Mouse (Mus musculus) forebrain, embryonic 11.5 days (tissue): Measurements from ENCODE around the gene Nucks1. TPM values are rescaled to one million over a fixed set of nuclear protein-coding genes. Genes with fewer than 3 reads are reported as not detected.
"Not testable (repeated sequence)": the region's sequence is repeated elsewhere in the genome, so short reads cannot be mapped to it uniquely, and the experiment has no call there.

Experiments
- ATAC-seq: fragments of 200-750 bp; cut with Nextera tagmentation; replicated peaks from 2 replicates; pipeline ENCODE4 v1.8.0; 2017; ENCODE audit warnings: moderate TSS enrichment; ENCODE audit not compliant: low FRiP score
- DNase-seq: peaks from one replicate; pipeline ENCODE4 v3.0.0-alpha.2; 2017; ENCODE audit warnings: low spot score
- H3K27ac ChIP-seq: fragments of 300-500 bp; sonication (generic); 2 replicates; pipeline ENCODE4 v1.5.1; 2014; ENCODE audit warnings: low read depth, low read length
- H3K27me3 ChIP-seq: fragments of 300-500 bp; sonication (generic); 2 replicates; pipeline ENCODE4 v1.6.1; 2014; ENCODE audit warnings: mild to moderate bottlenecking, low read length, mixed read lengths; ENCODE audit not compliant: control insufficient read depth, insufficient read depth
- H3K36me3 ChIP-seq: fragments of 300-500 bp; sonication (generic); 2 replicates; pipeline ENCODE4 v1.6.1; 2014; ENCODE audit warnings: mild to moderate bottlenecking, low read length, moderate library complexity, mixed read lengths; ENCODE audit not compliant: control insufficient read depth, insufficient read depth
- H3K4me1 ChIP-seq: fragments of 300-500 bp; sonication (generic); replicated peaks from 2 replicates; pipeline ENCODE4 v1.6.1; 2014; ENCODE audit warnings: low read length, mixed read lengths; ENCODE audit not compliant: control insufficient read depth, insufficient read depth
- H3K4me2 ChIP-seq: fragments of 300-500 bp; sonication (generic); 2 replicates; pipeline ENCODE4 v1.6.1; 2014; ENCODE audit warnings: low read depth, mild to moderate bottlenecking, low read length, moderate library complexity, mixed read lengths; ENCODE audit not compliant: severe bottlenecking
- H3K4me3 ChIP-seq: fragments of 300-500 bp; sonication (generic); 2 replicates; pipeline ENCODE4 v1.5.1; 2014; ENCODE audit warnings: low read depth, low read length
- H3K9ac ChIP-seq: fragments of 300-500 bp; sonication (generic); 2 replicates; pipeline ENCODE4 v1.6.1; 2014; ENCODE audit warnings: low read length
- H3K9me3 ChIP-seq: fragments of 300-500 bp; sonication (generic); 2 replicates; pipeline ENCODE4 v1.6.1; 2016; ENCODE audit warnings: low read length, mixed read lengths; ENCODE audit not compliant: control insufficient read depth
- WGBS: fragments of 180-500 bp; shearing (Covaris S2); extraction: QIAGEN DNeasy Blood & Tissue Kit; methylation state at CpG from one replicate; pipeline ENCODE4 v1.1.7; 2014; 5-methylcytosine and 5-hydroxymethylcytosine counted together
- polyA plus RNA-seq: library from polyadenylated mRNA; unstranded; fragments of >200 nt; fragmentation: Nextera tagmentation; extraction: Ambion mirVana; gene quantifications from 2 replicates; pipeline ENCODE4 v1.2.1, GENCODE M21; 2014

Nucks1 gene
- polyA plus RNA-seq, 1 experiment from 2014 or later = 69.7 TPM

DNA sequence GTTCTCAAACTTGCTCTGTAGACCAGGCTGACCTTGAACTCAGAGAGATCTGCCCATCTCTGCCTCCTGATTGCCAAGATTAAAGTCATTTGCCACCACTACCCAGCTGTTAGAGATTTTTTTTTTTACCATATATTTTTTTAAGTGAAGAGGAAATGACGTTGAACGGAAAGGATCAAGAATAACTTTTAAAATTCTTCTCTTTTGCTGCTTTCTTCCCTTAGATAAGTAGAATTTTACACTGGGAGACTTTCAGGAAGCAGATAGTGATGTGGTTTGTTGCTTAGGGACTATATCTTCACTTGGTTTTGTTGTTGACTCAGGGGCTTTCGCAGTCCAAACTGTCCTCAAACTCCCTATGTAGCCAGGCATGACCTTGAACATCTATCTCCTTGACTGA is 1.9 kb upstream of the Nucks1 start:
- Histone ChIP-seq H3K4me2 (no peak overlapping the region), H3K4me3 (no peak overlapping the region), H3K27ac (no peak overlapping the region), H3K4me1 (no peaks in the 10 kb centered on the region), H3K36me3 (no peaks in the 10 kb centered on the region), H3K27me3 (no peaks in the 10 kb centered on the region), H3K9me3 (no peaks in the 10 kb centered on the region), H3K9ac (no peak overlapping the region)
- ATAC-seq (no peak), DNase-seq (no peak)
- 90% methylated on average over 3 of the region's 3 CpGs for WGBS

DNA sequence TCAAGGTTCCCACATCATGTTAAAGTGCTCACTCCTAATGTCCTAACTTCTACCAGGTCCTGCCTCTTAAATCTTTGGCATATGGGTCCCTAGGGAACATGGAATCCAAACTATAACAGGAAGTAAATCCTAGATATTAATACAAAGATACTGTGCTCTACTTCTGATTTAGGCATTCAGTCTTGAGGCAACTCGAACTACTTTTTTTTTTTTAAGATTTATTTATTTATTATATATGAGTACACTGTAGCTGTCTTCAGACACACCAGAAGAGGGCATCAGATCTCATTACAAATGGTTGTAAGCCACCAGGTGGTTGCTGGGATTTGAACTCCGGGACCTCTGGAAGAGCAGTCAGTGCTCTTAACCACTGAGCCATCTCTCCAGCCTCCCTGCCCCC is 1.1 kb upstream of the Nucks1 start:
- WGBS = 95% methylated on average over 2 of the region's 2 CpGs
- H3K4me1 ChIP-seq, DNase-seq: not testable (repeated sequence)

DNA sequence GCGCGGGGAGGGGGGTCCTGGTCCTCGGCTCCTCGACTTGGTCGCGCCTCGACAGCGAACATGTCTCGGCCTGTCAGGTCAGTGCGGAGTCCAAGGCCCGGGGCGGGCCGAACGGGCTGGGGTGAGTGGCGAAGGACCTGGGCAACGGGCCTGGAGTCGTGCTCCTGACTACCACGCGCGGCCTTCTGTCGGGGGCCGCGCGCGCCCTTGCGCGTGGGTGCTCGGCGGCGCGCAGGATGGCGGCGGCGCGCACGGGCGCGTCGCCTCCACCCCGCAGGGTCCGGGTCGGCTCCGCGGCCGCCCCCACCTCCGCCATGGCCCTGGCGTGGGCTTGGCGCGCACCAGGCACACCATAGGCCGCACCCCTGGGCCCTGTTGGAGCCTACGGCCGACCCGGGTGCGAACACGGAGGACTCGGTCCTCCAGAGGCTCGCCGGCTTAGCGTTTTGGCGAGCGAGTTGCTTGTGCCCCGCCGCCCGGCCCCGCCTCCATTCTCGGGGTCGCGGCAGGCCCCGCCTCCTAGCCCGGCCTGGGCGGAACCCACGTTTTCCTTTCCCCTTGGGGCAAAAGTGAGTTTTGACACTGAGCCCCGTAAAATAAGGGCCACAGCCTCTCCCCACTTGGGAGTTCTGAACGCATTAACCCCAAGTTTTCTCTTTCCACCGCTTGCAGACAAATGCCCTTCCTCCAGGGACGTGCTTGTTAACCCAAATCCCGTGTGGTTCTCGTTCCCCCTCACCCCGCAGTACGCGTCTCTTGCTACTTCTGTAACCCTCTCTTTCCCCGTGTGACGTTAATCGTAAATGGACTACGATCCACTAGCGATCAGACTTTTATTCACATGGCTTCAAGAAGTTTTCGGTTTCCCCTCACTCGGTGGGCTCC is 582 bp downstream of the Nucks1 start:
- H3K4me1 ChIP-seq = no peaks in the 10 kb centered on the region
- no peaks in the 10 kb centered on the region for H3K9me3 ChIP-seq
- ATAC-seq (peak; percentile 90), DNase-seq (peak; percentile 87)
- H3K36me3 ChIP-seq = no peaks in the 10 kb centered on the region
- peak overlapping the region; percentile 89 for H3K27ac ChIP-seq
- H3K4me2 ChIP-seq = peak overlapping the region; percentile 77
- H3K9ac ChIP-seq = peak overlapping the region; percentile 93
- WGBS = under 1% methylated on average over 71 of the region's 88 CpGs
- H3K27me3 ChIP-seq = no peaks in the 10 kb centered on the region
- H3K4me3 ChIP-seq = peak overlapping the region; percentile 97

More for the DNA sequence above, 1.1 kb upstream of the Nucks1 start:
- not testable (repeated sequence) for H3K9ac ChIP-seq, H3K9me3 ChIP-seq, H3K36me3 ChIP-seq, H3K27ac ChIP-seq, H3K27me3 ChIP-seq, H3K4me3 ChIP-seq, ATAC-seq, H3K4me2 ChIP-seq

DNA sequence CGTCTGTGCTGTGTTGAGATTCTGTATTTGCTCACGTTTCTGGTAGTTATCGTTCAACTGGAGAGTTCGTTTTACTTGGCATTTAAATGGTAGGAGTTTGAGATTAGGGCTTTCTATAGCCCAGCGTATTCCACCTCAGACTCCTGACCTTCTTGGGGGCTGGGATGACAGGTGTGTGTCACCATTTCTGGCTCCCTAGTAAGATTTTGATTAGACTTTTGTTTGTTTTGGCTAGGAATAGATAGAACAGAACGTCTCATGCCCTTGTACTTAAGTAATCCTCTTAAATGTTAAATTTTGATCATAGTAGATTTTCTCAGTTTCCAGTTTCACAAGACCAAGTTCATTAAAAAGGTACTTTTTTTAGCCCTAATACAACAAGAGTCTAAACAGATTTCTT is 7.3 kb downstream of the Nucks1 start:
- H3K9me3 ChIP-seq = no peaks in the 10 kb centered on the region
- H3K27me3 ChIP-seq = no peaks in the 10 kb centered on the region
- H3K27ac ChIP-seq = no peak overlapping the region
- DNase-seq (no peak), ATAC-seq (no peak)
- H3K4me1 ChIP-seq = peaks cover 3% of the 10 kb centered on the region; the same call in 1 of the 2 replicates
- no peak overlapping the region for H3K4me2 ChIP-seq
- no peak overlapping the region for H3K4me3 ChIP-seq
- 76% methylated on average over 6 of the region's 6 CpGs for WGBS
- H3K36me3 ChIP-seq = peaks cover 8% of the 10 kb centered on the region; the same call in 1 of the 2 replicates
- H3K9ac ChIP-seq = no peak overlapping the region

DNA sequence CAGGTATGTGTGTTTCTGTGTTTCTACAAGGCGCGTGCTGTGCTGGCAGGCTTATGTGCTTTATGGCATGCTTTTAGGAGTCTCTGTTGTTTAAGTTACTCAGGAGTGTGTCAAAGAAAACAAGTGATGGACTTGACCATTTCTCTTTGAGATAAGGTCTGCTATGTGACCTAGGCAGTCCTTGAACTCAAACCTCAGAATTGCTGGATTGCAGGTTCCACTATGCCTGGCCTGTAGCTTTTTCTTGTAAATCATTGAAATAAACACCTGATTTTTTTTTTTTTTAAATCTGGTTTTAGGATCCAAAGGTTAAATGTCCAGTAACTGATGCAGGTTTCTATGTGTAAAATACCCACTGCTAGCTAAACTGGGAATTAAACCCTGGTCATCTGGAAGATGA is 8.7 kb downstream of the Nucks1 start:
- no peak overlapping the region for H3K27ac ChIP-seq
- peaks cover 3% of the 10 kb centered on the region; the same call in 1 of the 2 replicates for H3K4me1 ChIP-seq
- WGBS = 96% methylated on average over 2 of the region's 2 CpGs
- H3K9me3 ChIP-seq = no peaks in the 10 kb centered on the region
- no peak overlapping the region for H3K4me3 ChIP-seq
- DNase-seq (no peak), ATAC-seq (no peak)
- no peak overlapping the region for H3K9ac ChIP-seq
- peaks cover 14% of the 10 kb centered on the region; the same call in 1 of the 2 replicates for H3K36me3 ChIP-seq
- no peaks in the 10 kb centered on the region for H3K27me3 ChIP-seq
- H3K4me2 ChIP-seq = no peak overlapping the region

DNA sequence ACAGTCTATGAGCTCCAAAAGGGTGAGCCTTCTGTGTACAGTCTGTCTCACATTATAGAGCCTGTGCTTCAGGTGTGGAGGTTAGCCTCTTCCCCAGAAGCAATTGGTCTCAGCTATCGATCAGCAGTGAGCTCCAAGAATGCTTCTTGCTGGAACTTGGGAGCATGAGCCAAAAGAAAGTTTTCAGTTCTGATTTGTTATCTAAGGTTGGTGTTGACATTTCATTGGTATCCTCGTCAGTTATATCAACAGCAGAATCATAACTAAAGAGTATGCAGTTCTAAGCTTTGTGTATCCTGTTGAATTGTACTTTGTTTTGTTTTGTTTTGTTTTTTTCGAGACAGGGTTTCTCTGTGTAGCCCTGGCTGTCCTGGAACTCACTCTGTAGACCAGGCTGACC is 11.8 kb downstream of the Nucks1 start:
- no peak overlapping the region for H3K9ac ChIP-seq
- H3K4me1 ChIP-seq = peaks cover 3% of the 10 kb centered on the region; the same call in 1 of the 2 replicates
- H3K27ac ChIP-seq = no peak overlapping the region
- no peaks in the 10 kb centered on the region for H3K9me3 ChIP-seq
- no peak overlapping the region for H3K4me2 ChIP-seq
- DNase-seq = no peak
- H3K4me3 ChIP-seq = no peak overlapping the region
- WGBS = 94% methylated on average over 3 of the region's 3 CpGs
- H3K36me3 ChIP-seq = peaks cover 24% of the 10 kb centered on the region
- ATAC-seq = no peak
- no peaks in the 10 kb centered on the region for H3K27me3 ChIP-seq

DNA sequence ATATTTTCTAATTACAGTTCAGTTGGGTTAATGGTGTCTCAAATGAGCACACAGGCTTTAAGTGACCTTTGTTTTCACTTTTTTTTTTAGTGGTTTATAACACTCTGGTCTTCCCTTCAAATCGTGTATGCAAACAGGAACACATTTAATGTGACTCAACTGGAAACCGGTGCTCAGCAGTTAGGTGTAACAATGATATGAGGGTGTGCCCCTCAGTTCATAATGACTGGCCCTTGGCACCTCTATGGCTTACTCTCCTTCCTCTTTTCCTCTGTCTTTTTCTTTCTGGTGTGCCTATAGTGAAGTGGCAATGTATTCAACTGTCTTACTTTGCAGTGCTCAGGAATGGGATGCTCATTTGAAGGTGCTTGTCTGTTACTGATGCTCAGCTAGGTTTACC is 23.1 kb downstream of the Nucks1 start:
- Histone ChIP-seq H3K4me3 (no peak overlapping the region), H3K9ac (no peak overlapping the region), H3K36me3 (peaks cover 12% of the 10 kb centered on the region), H3K27me3 (no peaks in the 10 kb centered on the region), H3K9me3 (no peaks in the 10 kb centered on the region), H3K4me1 (no peaks in the 10 kb centered on the region), H3K4me2 (no peak overlapping the region), H3K27ac (no peak overlapping the region)
- DNase-seq = no peak
- no peak for ATAC-seq
- WGBS = 94% methylated on average over 2 of the region's 2 CpGs

DNA sequence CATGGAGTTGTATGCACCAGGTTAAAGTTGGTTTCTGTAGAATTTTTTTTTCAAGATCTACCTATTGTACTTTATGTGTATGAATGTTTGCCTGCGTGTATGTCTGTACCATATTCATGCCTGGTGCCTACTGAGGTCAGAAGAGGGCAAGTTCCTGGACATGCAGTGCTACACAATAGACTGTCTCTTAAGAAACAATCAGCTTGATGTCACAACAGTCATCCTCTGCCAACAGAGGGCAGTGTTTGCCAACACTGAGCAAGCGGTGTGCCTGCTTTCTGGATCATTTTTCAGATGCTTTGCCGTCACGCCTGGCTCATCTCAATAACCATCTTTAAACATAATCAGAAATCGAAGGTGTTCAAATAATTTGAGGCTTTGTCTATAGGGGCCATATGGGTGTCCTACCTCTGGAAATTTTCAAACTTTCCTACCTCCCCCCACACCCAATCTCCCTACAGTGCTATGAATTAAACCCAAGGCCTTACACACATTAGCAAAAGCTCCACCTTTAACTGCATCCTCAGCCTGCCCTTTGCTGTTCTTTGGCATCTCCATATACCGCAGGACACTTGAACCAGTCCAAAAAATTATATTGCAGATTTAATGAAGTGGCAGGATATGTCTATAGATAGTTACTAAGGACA is 27.4 kb downstream of the Nucks1 start:
- DNase-seq (peak; percentile 82), ATAC-seq (peak; percentile 63)
- Histone ChIP-seq H3K4me1 (no peaks in the 10 kb centered on the region), H3K27me3 (no peaks in the 10 kb centered on the region), H3K9ac (no peak overlapping the region), H3K4me3 (no peak overlapping the region), H3K27ac (no peak overlapping the region), H3K36me3 (no peaks in the 10 kb centered on the region; the same call in 1 of the 2 replicates), H3K4me2 (no peak overlapping the region), H3K9me3 (no peaks in the 10 kb centered on the region)
- WGBS = 62% methylated on average over 6 of the region's 6 CpGs
